Mouse (Mus musculus) stomach, postnatal 0 days (tissue): ENCODE measurements at regions not wholly inside any gene's neighbourhood (a gene's known extent, or its start where the extent isn't known, plus 50 kb on each side); places are given as distances from the start of the nearest gene placed in this dataset.

Source experiments
- ATAC-seq: fragments of 200-750 bp; cut with Nextera tagmentation; 2 replicates; pipeline ENCODE4 v1.8.0; 2017; ENCODE audit not compliant: low FRiP score, low TSS enrichment
- DNase-seq: peaks from one replicate; pipeline ENCODE4 v3.0.0-alpha.2; 2016; ENCODE audit warnings: low spot score
- H3K27ac ChIP-seq: fragments of 300-500 bp; sonication (generic); replicated peaks from 2 replicates; pipeline ENCODE4 v1.5.1; 2014; ENCODE audit warnings: mild to moderate bottlenecking, control low read depth
- H3K27me3 ChIP-seq: fragments of 300-500 bp; sonication (generic); 2 replicates; pipeline ENCODE4 v1.6.1; 2014; ENCODE audit warnings: low read length; ENCODE audit not compliant: control insufficient read depth, insufficient read depth
- H3K36me3 ChIP-seq: fragments of 300-500 bp; sonication (generic); 2 replicates; pipeline ENCODE4 v1.6.1; 2014; ENCODE audit warnings: low read length, mixed read lengths; ENCODE audit not compliant: control insufficient read depth, insufficient read depth
- H3K4me1 ChIP-seq: fragments of 300-500 bp; sonication (generic); replicated peaks from 2 replicates; pipeline ENCODE4 v1.6.1; 2014; ENCODE audit warnings: antibody characterized with exemption; ENCODE audit not compliant: control insufficient read depth, insufficient read depth
- H3K4me2 ChIP-seq: fragments of 300-500 bp; sonication (generic); replicated peaks from 2 replicates; pipeline ENCODE4 v1.6.1; 2014; ENCODE audit warnings: low read depth, mild to moderate bottlenecking, control low read depth, moderate library complexity
- H3K4me3 ChIP-seq: fragments of 300-500 bp; sonication (generic); 2 replicates; pipeline ENCODE4 v1.5.1; 2014; ENCODE audit warnings: low read depth, low read length, control low read depth
- H3K9ac ChIP-seq: fragments of 300-500 bp; sonication (generic); 2 replicates; pipeline ENCODE4 v1.6.1; 2014; ENCODE audit warnings: mild to moderate bottlenecking, low read length, control low read depth, mixed read lengths
- H3K9me3 ChIP-seq: fragments of 300-500 bp; sonication (generic); 2 replicates; pipeline ENCODE4 v1.6.1; 2016; ENCODE audit warnings: low read length; ENCODE audit not compliant: control insufficient read depth
- CTCF ChIP-seq: IDR thresholded peaks from 2 replicates; pipeline ENCODE4 v1.5.1; 2016; ENCODE audit warnings: antibody characterized with exemption, low read depth, mild to moderate bottlenecking, moderate library complexity
- EP300 ChIP-seq: optimal IDR thresholded peaks from 2 replicates; pipeline ENCODE3; 2016; ENCODE audit warnings: antibody characterized with exemption
- WGBS: fragments of 180-500 bp; shearing (Covaris S2); extraction: QIAGEN DNeasy Blood & Tissue Kit; methylation state at CpG from one replicate; pipeline ENCODE4 v1.1.7; 2014; 5-methylcytosine and 5-hydroxymethylcytosine counted together

- ATAC-seq (no peak), DNase-seq (no peak)
- H3K9ac ChIP-seq, result no peak overlapping the region
- H3K4me3 ChIP-seq, result no peak overlapping the region
- H3K36me3 ChIP-seq, result no peaks in the 10 kb centered on the region
- H3K4me1 ChIP-seq, result no peaks in the 10 kb centered on the region
- TF ChIP-seq CTCF (no peak), EP300 (no peak)
- no peaks in the 10 kb centered on the region for H3K27me3 ChIP-seq
- whole genome bisulfite sequencing, result 51% methylated on average over 17 of the region's 17 CpGs
- no peaks in the 10 kb centered on the region for H3K9me3 ChIP-seq
- H3K4me2 ChIP-seq, result no peak overlapping the region
- H3K27ac ChIP-seq, result no peak overlapping the region
Observed at GRCm38 (mm10) chr8:92545347-92546059, 128.6 kb upstream of the Irx6 start.

GRCm38 (mm10) chr8:92555140-92555539 lies 118.9 kb upstream of the Irx6 start:
- Histone ChIP-seq H3K9ac (no peak overlapping the region), H3K9me3 (no peaks in the 10 kb centered on the region), H3K4me1 (no peaks in the 10 kb centered on the region), H3K27ac (no peak overlapping the region), H3K4me2 (no peak overlapping the region), H3K27me3 (no peaks in the 10 kb centered on the region), H3K36me3 (no peaks in the 10 kb centered on the region), H3K4me3 (no peak overlapping the region)
- TF ChIP-seq EP300 (no peak), CTCF (no peak)
- ATAC-seq (no peak), DNase-seq (no peak)
- WGBS, result 85% methylated on average over 12 of the region's 12 CpGs

GRCm38 (mm10) chr8:92555631-92556030 lies 118.5 kb upstream of the Irx6 start:
- Histone ChIP-seq H3K4me1 (no peaks in the 10 kb centered on the region), H3K36me3 (no peaks in the 10 kb centered on the region), H3K4me2 (no peak overlapping the region), H3K4me3 (no peak overlapping the region), H3K27ac (no peak overlapping the region), H3K9ac (no peak overlapping the region), H3K9me3 (no peaks in the 10 kb centered on the region), H3K27me3 (no peaks in the 10 kb centered on the region)
- WGBS, result 70% methylated on average over 7 of the region's 7 CpGs
- DNase-seq (no peak), ATAC-seq (no peak)
- no peak for TF ChIP-seq EP300
- no peak for TF ChIP-seq CTCF

GRCm38 (mm10) chr8:92562471-92562870 lies 111.6 kb upstream of the Irx6 start:
- DNase-seq (no peak), ATAC-seq (no peak)
- Histone ChIP-seq H3K9me3 (no peaks in the 10 kb centered on the region), H3K4me1 (no peaks in the 10 kb centered on the region), H3K9ac (no peak overlapping the region), H3K4me2 (no peak overlapping the region), H3K27me3 (no peaks in the 10 kb centered on the region), H3K27ac (no peak overlapping the region), H3K4me3 (no peak overlapping the region), H3K36me3 (no peaks in the 10 kb centered on the region)
- WGBS, result 71% methylated on average over 5 of the region's 5 CpGs
- no peak for TF ChIP-seq CTCF
- TF ChIP-seq EP300, result no peak

- Histone ChIP-seq H3K27ac (no peak overlapping the region), H3K9ac (no peak overlapping the region), H3K9me3 (no peaks in the 10 kb centered on the region), H3K4me2 (no peak overlapping the region), H3K36me3 (no peaks in the 10 kb centered on the region), H3K4me1 (no peaks in the 10 kb centered on the region), H3K27me3 (no peaks in the 10 kb centered on the region), H3K4me3 (no peak overlapping the region)
- ATAC-seq (no peak), DNase-seq (no peak)
- no peak for TF ChIP-seq CTCF
- no peak for TF ChIP-seq EP300
- WGBS, result 50% methylated on average over 5 of the region's 5 CpGs
Observed at GRCm38 (mm10) chr8:92562962-92563361, 111.1 kb upstream of the Irx6 start.

- H3K27me3 ChIP-seq, result no peaks in the 10 kb centered on the region
- H3K4me2 ChIP-seq, result no peak overlapping the region
- 54% methylated on average over 10 of the region's 10 CpGs for WGBS
- H3K9me3 ChIP-seq, result no peaks in the 10 kb centered on the region
- no peaks in the 10 kb centered on the region for H3K4me1 ChIP-seq
- H3K9ac ChIP-seq, result no peak overlapping the region
- H3K27ac ChIP-seq, result no peak overlapping the region
- no peak for DNase-seq
- TF ChIP-seq EP300 (no peak), CTCF (no peak)
- ATAC-seq, result no peak
- no peaks in the 10 kb centered on the region for H3K36me3 ChIP-seq
- H3K4me3 ChIP-seq, result no peak overlapping the region
Observed at GRCm38 (mm10) chr8:92569650-92570049, 104.4 kb upstream of the Irx6 start.
